Mouse (Mus musculus) spleen, adult 2 months (tissue): ENCODE results near the gene Gm8127. TPM values are rescaled to one million over a fixed set of nuclear protein-coding genes. Genes with fewer than 3 reads are reported as not detected.
"Not testable (repeated sequence)": the region's sequence is repeated elsewhere in the genome, so short reads cannot be mapped to it uniquely, and the experiment has no call there.

ENCODE experiments used
- DNase-seq, 2 experiments: peaks; one replicate each; pipeline versions ENCODE4 v3.0.0 to v3.0.0-alpha.2; 2012 to 2021; ENCODE audit warnings: low spot score in 2 of 2, low read depth in 1 of 2
- H3K27ac ChIP-seq: fragments of 200-500 bp; 2 replicates; pipeline ENCODE4 v1.5.1; 2012; ENCODE audit warnings: low read length, inconsistent platforms; ENCODE audit not compliant: insufficient read depth
- H3K27me3 ChIP-seq: fragments of 200-500 bp; 2 replicates; pipeline ENCODE4 v1.6.1; 2012; ENCODE audit warnings: mild to moderate bottlenecking, moderate library complexity, low read length, inconsistent platforms; ENCODE audit not compliant: control insufficient read depth, insufficient read depth
- H3K36me3 ChIP-seq: fragments of 200-500 bp; 2 replicates; pipeline ENCODE4 v1.6.1; 2012; ENCODE audit warnings: mild to moderate bottlenecking, low read length, inconsistent platforms; ENCODE audit not compliant: control insufficient read depth, insufficient read depth
- H3K4me1 ChIP-seq: fragments of 200-500 bp; 2 replicates; pipeline ENCODE4 v1.6.1; 2011; ENCODE audit warnings: inconsistent platforms; ENCODE audit not compliant: control insufficient read depth, insufficient read depth, insufficient read length
- H3K4me3 ChIP-seq: fragments of 200-500 bp; 2 replicates; pipeline ENCODE4 v1.5.1; 2011; ENCODE audit warnings: mild to moderate bottlenecking, inconsistent platforms; ENCODE audit not compliant: insufficient read depth, insufficient read length; ENCODE audit errors: extremely low read depth
- WGBS: fragments of 180-500 bp; shearing (Covaris S2); methylation state at CpG from one replicate; pipeline ENCODE4 v1.1.7; 2018; 5-methylcytosine and 5-hydroxymethylcytosine counted together
- polyA plus RNA-seq: library from polyadenylated mRNA; depleted of rRNA; stranded (reverse); fragments of >200 nt; gene quantifications from 2 replicates; pipeline ENCODE4 v1.2.3, GENCODE M21; 2012; rRNA removed

Gene Gm8127
- polyA plus RNA-seq, 1 experiment = not detected

- not testable (repeated sequence) for H3K4me3 ChIP-seq, H3K27me3 ChIP-seq, H3K27ac ChIP-seq, H3K4me1 ChIP-seq, DNase-seq, H3K36me3 ChIP-seq
- 91% methylated on average over 3 of the region's 3 CpGs for WGBS
Measured at GRCm38 (mm10) chr14:43269211-43269610, 24.4 kb downstream of the Gm8127 start.

DNA sequence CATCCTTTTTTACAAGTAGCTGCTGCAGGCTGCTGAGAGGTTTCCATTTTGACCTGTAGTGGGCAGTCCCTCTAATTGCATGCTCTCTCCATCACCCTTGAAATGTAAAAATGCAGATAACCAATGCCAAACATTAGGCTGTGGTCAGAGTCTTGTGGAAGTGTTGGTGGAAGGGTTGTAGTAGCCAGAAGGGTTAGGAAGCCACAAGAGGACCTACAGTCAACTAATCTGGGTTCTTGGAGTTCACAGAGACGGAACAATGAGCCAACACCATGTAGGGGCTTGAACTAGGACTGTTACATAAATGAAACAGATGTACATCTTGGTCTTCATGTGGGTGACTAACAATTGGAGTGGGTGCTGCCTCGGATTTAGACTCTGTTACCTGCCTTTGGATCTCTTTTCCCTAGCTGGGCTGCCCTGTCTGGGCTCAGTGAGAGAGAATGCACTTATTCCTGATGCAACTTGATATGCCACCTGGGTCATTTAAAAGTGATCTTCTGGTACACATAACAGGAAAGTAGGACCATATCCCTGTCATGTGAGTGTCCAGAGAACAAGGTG is 25.0 kb downstream of the Gm8127 start:
- H3K36me3 ChIP-seq, DNase-seq, H3K27ac ChIP-seq, H3K4me1 ChIP-seq, H3K4me3 ChIP-seq, H3K27me3 ChIP-seq: not testable (repeated sequence)
- 25% methylated on average over 2 of the region's 2 CpGs for WGBS

- not testable (repeated sequence) for DNase-seq, H3K4me1 ChIP-seq, H3K27me3 ChIP-seq, H3K27ac ChIP-seq, H3K4me3 ChIP-seq, H3K36me3 ChIP-seq
- 93% methylated on average over 3 of the region's 3 CpGs for WGBS
Measured at GRCm38 (mm10) chr14:43263421-43263820, 30.2 kb downstream of the Gm8127 start.

- DNase-seq, H3K36me3 ChIP-seq, H3K27ac ChIP-seq, H3K4me3 ChIP-seq, H3K4me1 ChIP-seq, H3K27me3 ChIP-seq: not testable (repeated sequence)
- WGBS = 90% methylated on average over 3 of the region's 4 CpGs
Measured at GRCm38 (mm10) chr14:43258349-43258748, 35.3 kb downstream of the Gm8127 start, which contains the start of gene Gm8126. Gm8126 (plus strand) TSS chr14:43258649.

DNA sequence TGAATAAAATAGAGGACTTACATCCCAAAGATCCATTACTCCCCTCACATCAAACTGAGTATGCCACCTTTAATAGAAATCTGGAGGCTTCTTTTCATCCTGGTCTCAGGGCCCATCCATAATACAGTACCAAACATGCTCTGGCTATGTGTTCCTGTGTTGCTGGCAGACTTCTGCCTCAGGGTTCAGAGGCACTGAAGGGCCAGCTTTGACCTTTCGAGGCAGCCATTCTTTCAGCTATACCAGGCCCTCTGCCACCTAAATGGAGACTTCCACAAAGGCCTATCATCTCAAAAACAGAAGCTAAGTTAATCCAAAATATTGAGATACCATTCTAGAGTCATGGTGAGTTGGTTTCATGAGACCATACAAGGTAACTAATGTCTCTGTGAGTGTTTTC is 37.1 kb downstream of the Gm8127 start:
- H3K4me1 ChIP-seq, H3K27me3 ChIP-seq, DNase-seq, H3K27ac ChIP-seq, H3K36me3 ChIP-seq, H3K4me3 ChIP-seq: not testable (repeated sequence)
- 71% methylated on average over 1 of the region's 1 CpGs for WGBS

DNA sequence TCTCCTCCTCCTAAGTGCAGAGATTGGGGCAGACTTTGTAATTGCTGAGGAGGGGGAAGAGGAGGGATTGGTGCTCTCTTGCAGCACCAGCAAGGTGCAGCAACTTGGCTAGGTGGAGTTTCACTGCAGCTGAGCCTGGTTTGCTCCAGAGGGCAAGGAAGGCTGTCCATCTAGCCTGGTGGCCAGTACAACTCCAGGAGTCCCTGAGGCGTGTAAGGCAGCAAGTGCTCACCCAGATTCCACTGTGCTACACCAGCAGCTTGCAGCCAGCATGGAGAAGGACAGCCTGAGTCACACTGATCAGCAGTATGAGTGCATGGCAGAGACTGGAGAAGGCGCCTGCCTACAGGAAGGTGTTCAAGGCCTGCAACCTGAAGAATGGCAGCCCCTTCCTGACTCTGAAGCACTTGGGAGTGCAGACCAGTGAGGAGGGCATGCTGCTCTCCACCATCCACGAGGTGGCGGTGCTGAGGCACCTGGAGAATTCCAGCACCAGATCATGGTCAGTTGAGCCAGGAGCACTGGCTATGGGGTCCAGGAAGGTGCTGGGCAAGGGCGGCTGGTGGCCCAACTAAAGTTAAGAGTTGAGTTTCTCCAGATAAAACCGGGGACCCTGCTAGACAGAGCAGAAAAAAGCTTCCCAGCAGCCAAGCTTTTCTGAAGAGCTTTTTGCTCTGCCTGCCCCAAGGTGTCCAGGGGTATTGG is 42.9 kb downstream of the Gm8127 start:
- not testable (repeated sequence) for H3K27me3 ChIP-seq, DNase-seq, H3K4me1 ChIP-seq, H3K36me3 ChIP-seq, H3K27ac ChIP-seq, H3K4me3 ChIP-seq
- WGBS = 53% methylated on average over 5 of the region's 6 CpGs

- H3K27me3 ChIP-seq, H3K36me3 ChIP-seq, H3K4me3 ChIP-seq, H3K4me1 ChIP-seq, H3K27ac ChIP-seq: not testable (repeated sequence)
- WGBS = 43% methylated on average over 10 of the region's 12 CpGs
- DNase-seq = peak in 1 of 2 experiments; percentile 13
Measured at GRCm38 (mm10) chr14:43249611-43250170, 43.9 kb downstream of the Gm8127 start.

Other genes starting within 250 kb of the Gm8127 start
- not detected in 2 replicates for gene Gm8094, start 217.2 kb downstream of the Gm8127 start, polyA plus RNA-seq
- gene Gm8104, start 193.2 kb downstream of the Gm8127 start, polyA plus RNA-seq = not detected in 2 replicates
- not detected in 2 replicates for gene Gm7233, start 114.0 kb downstream of the Gm8127 start, polyA plus RNA-seq
- not detected in 2 replicates for gene Gm8122, start 58.5 kb downstream of the Gm8127 start, polyA plus RNA-seq
- gene Gm8126, start 35.2 kb downstream of the Gm8127 start, polyA plus RNA-seq = not detected in 2 replicates
- gene Gm9732, start 18.8 kb downstream of the Gm8127 start, polyA plus RNA-seq = not detected in 2 replicates
- gene 1700001F09Rik, start 54.0 kb upstream of the Gm8127 start, polyA plus RNA-seq = not detected in 2 replicates
- gene Gm8138, start 122.5 kb upstream of the Gm8127 start, polyA plus RNA-seq = not detected in 2 replicates
- gene Gm5799, start 249.7 kb upstream of the Gm8127 start, polyA plus RNA-seq = not detected in 2 replicates